Mouse (Mus musculus): Measurements from ENCODE around the gene Ptbp3. TPM values are rescaled to one million over a fixed set of nuclear protein-coding genes. Genes with fewer than 3 reads are reported as not detected.
"Not testable (repeated sequence)": the region's sequence is repeated elsewhere in the genome, so short reads cannot be mapped to it uniquely, and the experiment has no call there.

The Ptbp3 gene
- polyA plus RNA-seq, 1 experiment from 2014 or later = 16.9 TPM

- not testable (repeated sequence) for H3K36me3 ChIP-seq (replicated peaks); H3K27ac ChIP-seq; H3K9ac ChIP-seq; H3K27me3 ChIP-seq (replicated peaks); ATAC-seq (replicated peaks); H3K4me2 ChIP-seq; H3K4me3 ChIP-seq; H3K9me3 ChIP-seq; H3K4me1 ChIP-seq
- 92% methylated on average over 8 of the region's 8 CpGs for WGBS
Observed at GRCm38 (mm10) chr4:59570519-59570918, 21.4 kb upstream of the Ptbp3 start.

- H3K4me2 ChIP-seq = no peak overlapping the region
- peak; percentile 63 for ATAC-seq (replicated peaks)
- no peaks in the 10 kb centered on the region for H3K36me3 ChIP-seq (replicated peaks)
- H3K9ac ChIP-seq = no peak overlapping the region
- WGBS = 3% methylated on average over 7 of the region's 7 CpGs
- H3K4me1 ChIP-seq = no peaks in the 10 kb centered on the region
- no peak overlapping the region for H3K4me3 ChIP-seq
- no peak overlapping the region for H3K27ac ChIP-seq
- no peaks in the 10 kb centered on the region for H3K9me3 ChIP-seq
- H3K27me3 ChIP-seq (replicated peaks) = no peaks in the 10 kb centered on the region
Observed at GRCm38 (mm10) chr4:59569538-59569937, 20.4 kb upstream of the Ptbp3 start.

- no peak overlapping the region for H3K4me2 ChIP-seq
- H3K27ac ChIP-seq = no peak overlapping the region
- H3K4me1 ChIP-seq = no peaks in the 10 kb centered on the region
- no peaks in the 10 kb centered on the region for H3K27me3 ChIP-seq (replicated peaks)
- no peaks in the 10 kb centered on the region for H3K36me3 ChIP-seq (replicated peaks)
- WGBS = 84% methylated on average over 6 of the region's 6 CpGs
- H3K9ac ChIP-seq = no peak overlapping the region
- no peaks in the 10 kb centered on the region for H3K9me3 ChIP-seq
- H3K4me3 ChIP-seq = no peak overlapping the region
- no peak for ATAC-seq (replicated peaks)
Observed at GRCm38 (mm10) chr4:59567576-59568260, 18.6 kb upstream of the Ptbp3 start.

- Histone ChIP-seq H3K9me3 (no peaks in the 10 kb centered on the region), H3K9ac (no peak overlapping the region), H3K4me3 (no peak overlapping the region), H3K36me3 (replicated peaks) (no peaks in the 10 kb centered on the region), H3K27ac (no peak overlapping the region), H3K4me1 (no peaks in the 10 kb centered on the region), H3K27me3 (replicated peaks) (no peaks in the 10 kb centered on the region), H3K4me2 (no peak overlapping the region)
- ATAC-seq (replicated peaks) = no peak
- 79% methylated on average over 8 of the region's 8 CpGs for WGBS
Observed at GRCm38 (mm10) chr4:59565571-59566188, 16.5 kb upstream of the Ptbp3 start.

GRCm38 (mm10) chr4:59564128-59564527 lies 15.0 kb upstream of the Ptbp3 start:
- no peaks in the 10 kb centered on the region for H3K36me3 ChIP-seq (replicated peaks)
- H3K9me3 ChIP-seq = no peaks in the 10 kb centered on the region
- no peak for ATAC-seq (replicated peaks)
- no peak overlapping the region for H3K4me3 ChIP-seq
- H3K27me3 ChIP-seq (replicated peaks) = no peaks in the 10 kb centered on the region
- H3K27ac ChIP-seq = no peak overlapping the region
- no peak overlapping the region for H3K4me2 ChIP-seq
- no peaks in the 10 kb centered on the region for H3K4me1 ChIP-seq
- 79% methylated on average over 3 of the region's 3 CpGs for WGBS
- no peak overlapping the region for H3K9ac ChIP-seq

GRCm38 (mm10) chr4:59560141-59560540 lies 11.0 kb upstream of the Ptbp3 start:
- Histone ChIP-seq H3K4me2 (no peak overlapping the region), H3K27me3 (replicated peaks) (no peaks in the 10 kb centered on the region), H3K9me3 (no peaks in the 10 kb centered on the region), H3K36me3 (replicated peaks) (no peaks in the 10 kb centered on the region), H3K4me1 (no peaks in the 10 kb centered on the region), H3K4me3 (no peak overlapping the region), H3K27ac (no peak overlapping the region), H3K9ac (no peak overlapping the region)
- WGBS = 96% methylated on average over 6 of the region's 6 CpGs
- no peak for ATAC-seq (replicated peaks)

- Histone ChIP-seq H3K9me3 (no peaks in the 10 kb centered on the region), H3K4me1 (no peaks in the 10 kb centered on the region), H3K4me2 (no peak overlapping the region), H3K9ac (no peak overlapping the region), H3K27me3 (replicated peaks) (no peaks in the 10 kb centered on the region), H3K4me3 (no peak overlapping the region), H3K27ac (no peak overlapping the region), H3K36me3 (replicated peaks) (no peaks in the 10 kb centered on the region)
- no peak for ATAC-seq (replicated peaks)
- 72% methylated on average over 6 of the region's 6 CpGs for WGBS
Observed at GRCm38 (mm10) chr4:59558096-59558720, 9.0 kb upstream of the Ptbp3 start.

- H3K4me2 ChIP-seq; H3K36me3 ChIP-seq (replicated peaks); H3K27ac ChIP-seq; ATAC-seq (replicated peaks); H3K4me1 ChIP-seq; H3K4me3 ChIP-seq; H3K9me3 ChIP-seq; H3K9ac ChIP-seq; H3K27me3 ChIP-seq (replicated peaks): not testable (repeated sequence)
- WGBS = 98% methylated on average over 4 of the region's 4 CpGs
Observed at GRCm38 (mm10) chr4:59557343-59557742, 8.2 kb upstream of the Ptbp3 start.

- Histone ChIP-seq H3K27ac (no peak overlapping the region), H3K4me3 (no peak overlapping the region), H3K4me1 (no peaks in the 10 kb centered on the region), H3K36me3 (replicated peaks) (no peaks in the 10 kb centered on the region), H3K9me3 (no peaks in the 10 kb centered on the region), H3K4me2 (no peak overlapping the region), H3K27me3 (replicated peaks) (no peaks in the 10 kb centered on the region), H3K9ac (no peak overlapping the region)
- ATAC-seq (replicated peaks) = no peak
Observed at GRCm38 (mm10) chr4:59555177-59555576, 6.0 kb upstream of the Ptbp3 start.

- WGBS = 78% methylated on average over 3 of the region's 3 CpGs
Observed at GRCm38 (mm10) chr4:59553576-59553975, 4.4 kb upstream of the Ptbp3 start.

GRCm38 (mm10) chr4:59552835-59553234 lies 3.7 kb upstream of the Ptbp3 start:
- H3K4me3 ChIP-seq = no peak overlapping the region
- no peaks in the 10 kb centered on the region for H3K36me3 ChIP-seq (replicated peaks)
- H3K27me3 ChIP-seq (replicated peaks) = no peaks in the 10 kb centered on the region
- WGBS = 91% methylated on average over 5 of the region's 5 CpGs
- H3K4me2 ChIP-seq = no peak overlapping the region
- no peak for ATAC-seq (replicated peaks)
- no peaks in the 10 kb centered on the region for H3K9me3 ChIP-seq
- peaks cover 2% of the 10 kb centered on the region for H3K4me1 ChIP-seq
- no peak overlapping the region for H3K27ac ChIP-seq
- no peak overlapping the region for H3K9ac ChIP-seq

More at GRCm38 (mm10) chr4:59553576-59553975, 4.4 kb upstream of the Ptbp3 start:
- no peak for ATAC-seq (replicated peaks)
- no peak overlapping the region for H3K4me2 ChIP-seq
- H3K4me3 ChIP-seq = no peak overlapping the region
- H3K9ac ChIP-seq = no peak overlapping the region
- H3K9me3 ChIP-seq = no peaks in the 10 kb centered on the region
- no peak overlapping the region for H3K27ac ChIP-seq
- H3K36me3 ChIP-seq (replicated peaks) = no peaks in the 10 kb centered on the region
- H3K4me1 ChIP-seq = no peaks in the 10 kb centered on the region
- H3K27me3 ChIP-seq (replicated peaks) = no peaks in the 10 kb centered on the region

GRCm38 (mm10) chr4:59551901-59552300 lies 2.7 kb upstream of the Ptbp3 start:
- no peak for ATAC-seq (replicated peaks)
- Histone ChIP-seq H3K4me2 (no peak overlapping the region), H3K4me1 (peaks cover 10% of the 10 kb centered on the region), H3K27ac (no peak overlapping the region), H3K4me3 (no peak overlapping the region), H3K36me3 (replicated peaks) (no peaks in the 10 kb centered on the region), H3K27me3 (replicated peaks) (no peaks in the 10 kb centered on the region), H3K9ac (no peak overlapping the region), H3K9me3 (no peaks in the 10 kb centered on the region)
- WGBS = 84% methylated on average over 1 of the region's 1 CpGs
